Mouse (Mus musculus) C2C12 (cell line): ENCODE results near the gene Kdm2b. TPM values are rescaled to one million over a fixed set of nuclear protein-coding genes. Genes with fewer than 3 reads are reported as not detected.

ENCODE experiments used
- H3K27me3 ChIP-seq: one replicate; pipeline ENCODE4 v1.6.1; 2011; ENCODE audit not compliant: control insufficient read depth, insufficient read depth, insufficient read length
- H3K36me3 ChIP-seq: one replicate; pipeline ENCODE4 v1.6.1; 2011; ENCODE audit not compliant: control insufficient read depth, insufficient read depth
- H3K4me3 ChIP-seq: one replicate; pipeline ENCODE4 v1.5.1; 2011; ENCODE audit warnings: mild to moderate bottlenecking, control low read depth; ENCODE audit not compliant: poor library complexity, insufficient read depth, severe bottlenecking
- H3K79me2 ChIP-seq: one replicate; pipeline ENCODE4 v1.6.1; 2011; ENCODE audit not compliant: control insufficient read depth, insufficient read depth
- H3K79me3 ChIP-seq: one replicate; pipeline ENCODE4 v1.6.1; 2011; ENCODE audit warnings: low read depth, control low read depth
- H3ac ChIP-seq: one replicate; pipeline ENCODE3; 2011; ENCODE audit warnings: low read depth; ENCODE audit not compliant: control insufficient read depth, insufficient read length
- CEBPB ChIP-seq: IDR thresholded peaks from one replicate; pipeline ENCODE4 v1.6.1; 2011; ENCODE audit warnings: low read depth, mild to moderate bottlenecking, control low read depth, moderate library complexity
- CTCF ChIP-seq: IDR thresholded peaks from one replicate; pipeline ENCODE4 v1.5.1; 2011; ENCODE audit not compliant: control insufficient read depth, insufficient read depth, insufficient read length
- FOSL1 ChIP-seq: IDR thresholded peaks from one replicate; pipeline ENCODE4 v1.8.0; 2011; ENCODE audit warnings: mild to moderate bottlenecking, low read length; ENCODE audit not compliant: poor library complexity, insufficient read depth, severe bottlenecking
- MAX ChIP-seq: IDR thresholded peaks from one replicate; pipeline ENCODE4 v1.6.1; 2011; ENCODE audit warnings: mild to moderate bottlenecking, control low read depth
- MYOD1 ChIP-seq: IDR thresholded peaks from one replicate; pipeline ENCODE4 v1.6.1; 2011; ENCODE audit warnings: low read depth; ENCODE audit not compliant: control insufficient read depth, insufficient read length
- MYOG ChIP-seq: IDR thresholded peaks from one replicate; pipeline ENCODE4 v1.6.1; 2011; ENCODE audit not compliant: control insufficient read depth, insufficient read length; ENCODE audit errors: extremely low read depth
- USF1 ChIP-seq: IDR thresholded peaks from one replicate; pipeline ENCODE4 v1.6.1; 2011; ENCODE audit warnings: low read depth, mild to moderate bottlenecking, control low read depth, moderate library complexity
- polyA plus RNA-seq: library from polyadenylated mRNA; unstranded; fragments of >200 nt; fragmentation: generic; extraction: Trizol; gene quantifications from one replicate; pipeline ENCODE4 v1.2.1, GENCODE M21; 2012; ENCODE audit warnings: missing spikeins

Kdm2b gene
- polyA plus RNA-seq, 1 experiment = 15.3 TPM

GRCm38 (mm10) chr5:122916147-122916546, 73.5 kb downstream of the Kdm2b start:
- Histone ChIP-seq H3K79me3 (no peaks in the 10 kb centered on the region), H3K4me3 (no peak overlapping the region), H3K79me2 (no peaks in the 10 kb centered on the region), H3K36me3 (no peaks in the 10 kb centered on the region), H3ac (no peak overlapping the region), H3K27me3 (no peaks in the 10 kb centered on the region)
- no peak for TF ChIP-seq MAX
- TF ChIP-seq CEBPB = no peak
- no peak for TF ChIP-seq USF1
- TF ChIP-seq MYOG = no peak
- no peak for TF ChIP-seq FOSL1
- no peak for TF ChIP-seq CTCF
- TF ChIP-seq MYOD1 = no peak

DNA sequence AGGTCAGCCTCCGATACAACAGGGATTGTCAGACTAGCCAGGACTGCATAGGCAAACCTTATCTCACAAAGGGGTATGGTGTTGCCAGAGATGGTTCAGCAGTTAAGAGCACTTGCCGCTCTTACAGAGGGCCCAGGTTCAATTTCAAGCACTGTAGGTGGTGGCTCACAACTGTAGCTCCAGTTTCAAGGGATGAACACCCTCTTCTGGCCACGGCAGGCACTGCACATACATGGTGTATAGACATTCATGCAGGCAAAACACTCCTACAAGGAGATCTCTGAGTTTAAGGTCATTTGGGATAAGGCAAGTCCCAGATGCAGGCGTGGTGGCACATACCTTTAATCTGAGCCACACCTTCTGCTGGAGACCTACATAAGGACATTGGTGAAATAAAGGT, 76.8 kb downstream of the Kdm2b start:
- Histone ChIP-seq H3K4me3 (no peak overlapping the region), H3K79me2 (no peaks in the 10 kb centered on the region), H3K27me3 (no peaks in the 10 kb centered on the region), H3K79me3 (no peaks in the 10 kb centered on the region), H3K36me3 (no peaks in the 10 kb centered on the region), H3ac (no peak overlapping the region)
- TF ChIP-seq MAX = no peak
- TF ChIP-seq MYOG = no peak
- no peak for TF ChIP-seq MYOD1
- TF ChIP-seq CEBPB = no peak
- TF ChIP-seq FOSL1 = no peak
- TF ChIP-seq CTCF = no peak
- no peak for TF ChIP-seq USF1

DNA sequence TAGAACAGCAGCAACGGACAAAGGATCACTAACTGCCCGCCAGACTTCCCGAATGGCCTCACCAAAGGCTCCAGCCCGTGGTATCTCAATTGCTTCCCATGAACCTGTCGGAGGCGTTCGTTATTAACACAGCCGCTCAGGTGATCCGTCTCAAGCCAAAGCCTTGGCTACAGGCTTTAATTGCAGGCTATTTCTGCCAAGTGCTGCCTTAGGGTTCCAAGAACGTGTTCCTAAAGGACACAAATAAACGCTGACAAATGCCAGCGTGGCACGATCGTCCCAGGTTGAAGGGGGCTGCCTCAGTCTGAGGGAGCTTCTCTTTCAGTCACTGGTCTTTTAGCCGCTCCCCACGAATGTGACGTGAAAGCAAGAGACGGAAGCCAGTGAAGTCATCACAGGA, 80.1 kb downstream of the Kdm2b start:
- H3ac ChIP-seq = no peak overlapping the region
- H3K79me3 ChIP-seq = no peaks in the 10 kb centered on the region
- TF ChIP-seq MAX = no peak
- no peak for TF ChIP-seq CTCF
- H3K79me2 ChIP-seq = no peaks in the 10 kb centered on the region
- H3K27me3 ChIP-seq = no peaks in the 10 kb centered on the region
- H3K4me3 ChIP-seq = no peak overlapping the region
- no peaks in the 10 kb centered on the region for H3K36me3 ChIP-seq

GRCm38 (mm10) chr5:122908001-122908400, 81.6 kb downstream of the Kdm2b start:
- Histone ChIP-seq H3ac (no peak overlapping the region), H3K27me3 (no peaks in the 10 kb centered on the region), H3K36me3 (no peaks in the 10 kb centered on the region), H3K4me3 (no peak overlapping the region), H3K79me2 (no peaks in the 10 kb centered on the region), H3K79me3 (no peaks in the 10 kb centered on the region)
- TF ChIP-seq MYOG = no peak
- no peak for TF ChIP-seq CEBPB
- no peak for TF ChIP-seq MAX
- TF ChIP-seq MYOD1 = no peak
- no peak for TF ChIP-seq FOSL1
- TF ChIP-seq CTCF = no peak
- TF ChIP-seq USF1 = no peak

- TF ChIP-seq CEBPB (no peak), MAX (no peak), MYOD1 (no peak), USF1 (no peak), CTCF (no peak), MYOG (no peak), FOSL1 (no peak)
- no peaks in the 10 kb centered on the region for H3K27me3 ChIP-seq
- no peaks in the 10 kb centered on the region for H3K79me3 ChIP-seq
- no peaks in the 10 kb centered on the region for H3K79me2 ChIP-seq
- H3K36me3 ChIP-seq = no peaks in the 10 kb centered on the region
- H3ac ChIP-seq = no peak overlapping the region
- no peak overlapping the region for H3K4me3 ChIP-seq
Measured at GRCm38 (mm10) chr5:122907182-122907581, 82.4 kb downstream of the Kdm2b start.

GRCm38 (mm10) chr5:122903165-122903564, 86.5 kb downstream of the Kdm2b start:
- Histone ChIP-seq H3ac (no peak overlapping the region), H3K4me3 (no peak overlapping the region), H3K79me2 (peaks cover 13% of the 10 kb centered on the region), H3K79me3 (peaks cover 5% of the 10 kb centered on the region), H3K36me3 (no peaks in the 10 kb centered on the region), H3K27me3 (no peaks in the 10 kb centered on the region)
- no peak for TF ChIP-seq CTCF
- TF ChIP-seq CEBPB = no peak
- no peak for TF ChIP-seq MYOG
- no peak for TF ChIP-seq MYOD1
- no peak for TF ChIP-seq MAX
- no peak for TF ChIP-seq USF1
- TF ChIP-seq FOSL1 = no peak
